9 mouse cellular contexts compared by ENCODE assay signal in genomic region chr11:97570493-97571137, GRCm38 (mm10). TPM values are rescaled to one million over a fixed set of nuclear protein-coding genes. Genes with fewer than 3 reads are reported as not detected.
DNase-seq lines count a peak whose midpoint lies in the region; ATAC-seq and TF ChIP-seq lines count a peak whose summit lies in the region.
"Had no signal": no experiment of that assay in that cellular context is flagged by ENCODE, and none has a peak within 500 bp of the region (broad histone marks: within the 10 kb centered on the region; RNA-seq: fewer than 3 reads in every experiment).

No protein-coding gene starts in this region.

- TF ChIP-seq CTCF in left cerebral cortex, adult 2 months (IDR thresholded peaks at IDR 0.05) = no peak

- no peaks in the 10 kb centered on the region for H3K36me3 ChIP-seq in intestine, embryonic 15.5 days

- no peak for ATAC-seq in intestine, embryonic 15.5 days

- 25% methylated on average over 8 of the region's 8 CpGs for WGBS in intestine, embryonic 15.5 days

- no peaks in the 10 kb centered on the region for H3K9me3 ChIP-seq in intestine, embryonic 15.5 days

- peak overlapping the region; percentile 97 for H3K27ac ChIP-seq in left cerebral cortex, adult 2 months
- no peak overlapping the region for H3K27ac ChIP-seq in intestine, embryonic 15.5 days
- H3K27ac ChIP-seq: macrophage had no signal

- no peak overlapping the region for H3K9ac ChIP-seq in intestine, embryonic 15.5 days

- peak overlapping the region; percentile 86 for H3K4me3 ChIP-seq in left cerebral cortex, adult 2 months
- no peak overlapping the region for H3K4me3 ChIP-seq in intestine, embryonic 15.5 days (replicated peaks)

- intact Hi-C loops in left cerebral cortex, adult 2 months (cut with DNase I) = no loop called here

- DNase-seq in left cerebral cortex, adult 2 months (ENCODE audit: extremely low spot score in 1 of 2, low spot score in 2 of 2) = peak in 1 of 2 experiments; percentile 50
- no peak for DNase-seq in left cerebral cortex, adult 8-10 months (ENCODE audit: low spot score in 2 of 2)
- peak; percentile 37 for DNase-seq in NIH3T3 (ENCODE audit: low read depth)
- peak; percentile 92 to 94 for DNase-seq in cerebellum, postnatal 10 days
- DNase-seq in kidney, postnatal 14 days = peak; percentile 63
- no peak for DNase-seq in thymus, postnatal 4 days
- no peak for DNase-seq in layer of hippocampus, adult 9-11 months

- peaks cover 61% of the 10 kb centered on the region for H3K27me3 ChIP-seq in intestine, embryonic 15.5 days (replicated peaks)

- peaks cover 47% of the 10 kb centered on the region for H3K4me1 ChIP-seq in intestine, embryonic 15.5 days (replicated peaks)

- no peak overlapping the region for H3K4me2 ChIP-seq in intestine, embryonic 15.5 days (replicated peaks)

RNA-seq across cellular contexts. Expression of gene Srcin1, which starts 5.4 kb away (rescaled TPM):
- 100 to 1,000 TPM; 308 to 318 TPM for total RNA-seq in left cerebral cortex, adult 2 months (2021)
- total RNA-seq in left cerebral cortex, adult 8-10 months (2022) = 100 to 1,000 TPM; 255 to 270 (median 262) TPM
- 0.24 and 0.25 TPM in 2 replicates for polyA plus RNA-seq in intestine, embryonic 15.5 days (2015; fragmentation: Nextera tagmentation; extraction: Ambion mirVana)

RNA-seq across cellular contexts. Expression of gene Epop, which starts 58.9 kb away (rescaled TPM):
- total RNA-seq in left cerebral cortex, adult 2 months (2021) = 100 to 1,000 TPM in 1 of 2 experiments, 10 to 100 TPM in 1; 99.9 to 107 TPM
- total RNA-seq in left cerebral cortex, adult 8-10 months (2022) = 10 to 100 TPM; 65.6 to 80.8 (median 72.9) TPM
- polyA plus RNA-seq in intestine, embryonic 15.5 days (2015; fragmentation: Nextera tagmentation; extraction: Ambion mirVana) = 2.7 and 3.7 TPM in 2 replicates

Comparison
In these comparisons a context has a peak if more than half of its experiments do, and no peak if none do; other contexts are left out.
1. DNase-seq: peak in NIH3T3 (single experiment), cerebellum, postnatal 10 days (2 of 2) and kidney, postnatal 14 days (single experiment); none in left cerebral cortex, adult 8-10 months (0 of 2), thymus, postnatal 4 days (single experiment) and layer of hippocampus, adult 9-11 months (single experiment).